ENCODE assay signal across 14 mouse cellular contexts in the genomic region with DNA sequence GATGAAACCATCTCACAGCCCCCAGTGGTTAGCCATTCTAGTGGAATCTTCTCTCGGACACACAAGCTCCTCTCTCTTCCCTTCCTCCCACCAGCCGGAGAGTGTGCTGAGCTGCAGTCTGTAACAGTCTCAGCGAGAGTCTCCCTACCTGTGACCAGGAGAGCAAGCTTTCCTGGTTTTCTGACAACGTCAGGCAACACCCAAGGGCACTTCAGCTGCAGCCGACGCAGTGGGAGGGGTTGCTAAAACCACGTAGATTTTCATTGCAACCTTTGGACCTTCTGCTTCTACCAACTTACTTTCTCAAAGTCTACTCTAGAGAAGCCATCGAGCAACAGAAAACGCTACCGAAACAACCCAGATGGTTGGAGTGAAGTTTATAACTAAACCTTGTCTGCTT. TPM values are rescaled to one million over a fixed set of nuclear protein-coding genes. Genes with fewer than 3 reads are reported as not detected.
"Had no signal": no experiment of that assay in that cellular context is flagged by ENCODE, and none has a peak within 500 bp of the region (broad histone marks: within the 10 kb centered on the region; RNA-seq: fewer than 3 reads in every experiment).

No protein-coding gene starts in this region.

- H3K36me3 ChIP-seq: hindbrain, embryonic 13.5 days; limb, embryonic 10.5 days; liver, embryonic 15.5 days; midbrain, embryonic 13.5 days had no signal

- H3K9me3 ChIP-seq: hindbrain, embryonic 13.5 days; limb, embryonic 10.5 days; liver, embryonic 15.5 days; midbrain, embryonic 13.5 days had no signal

- H3K4me2 ChIP-seq: hindbrain, embryonic 13.5 days; liver, embryonic 11.5 days; liver, embryonic 15.5 days; lung, embryonic 14.5 days; midbrain, embryonic 13.5 days had no signal

- H3K27ac ChIP-seq: hindbrain, embryonic 13.5 days; hindbrain, postnatal 0 days; left cerebral cortex, adult 2 months; limb, embryonic 10.5 days; liver, embryonic 15.5 days; midbrain, embryonic 13.5 days had no signal

- H3K4me3 ChIP-seq: hindbrain, embryonic 13.5 days; left cerebral cortex, adult 2 months; limb, embryonic 10.5 days; liver, embryonic 15.5 days; midbrain, embryonic 13.5 days had no signal

- ATAC-seq: hindbrain, postnatal 0 days; midbrain, embryonic 13.5 days had no signal

- H3K4me1 ChIP-seq: hindbrain, embryonic 13.5 days; liver, embryonic 15.5 days; midbrain, embryonic 13.5 days had no signal

- DNase-seq: kidney, adult 18-20 months; lung, embryonic 14.5 days; lung, postnatal 14 days; right cerebral cortex, postnatal 14 days; thymus, postnatal 4 days had no signal

- H3K9ac ChIP-seq: hindbrain, embryonic 13.5 days; liver, embryonic 15.5 days; lung, embryonic 14.5 days; midbrain, embryonic 13.5 days had no signal

- H3K27me3 ChIP-seq: hindbrain, embryonic 13.5 days; liver, embryonic 15.5 days; midbrain, embryonic 13.5 days had no signal

RNA-seq across cellular contexts. Expression of a gene that starts 3.6 kb away (rescaled TPM):
- polyA plus RNA-seq: limb, embryonic 10.5 days; liver, embryonic 11.5 days; liver, embryonic 15.5 days had no signal

RNA-seq across cellular contexts. Expression of a gene that starts 14.5 kb away (rescaled TPM):
- polyA plus RNA-seq: liver, embryonic 11.5 days; liver, embryonic 15.5 days; lung, embryonic 14.5 days; midbrain, postnatal 0 days; neural tube, embryonic 14.5 days had no signal

RNA-seq across cellular contexts. Expression of a gene that starts 47.4 kb away (rescaled TPM):
- polyA plus RNA-seq: liver, embryonic 15.5 days had no signal
